Mouse (Mus musculus) thymus, adult 2 months (tissue): ENCODE data around the gene St3gal4.

Source experiments
- CTCF ChIP-seq: fragments of 200-500 bp; IDR thresholded peaks from 2 replicates; pipeline ENCODE4 v1.5.1; 2012; ENCODE audit warnings: mild to moderate bottlenecking, control low read depth, low read length, moderate library complexity, borderline replicate concordance; ENCODE audit not compliant: control insufficient read depth, poor library complexity, insufficient read depth; ENCODE audit errors: extremely low read depth
- POLR2A ChIP-seq: fragments of 200-500 bp; IDR thresholded peaks from 2 replicates; pipeline ENCODE4 v1.6.1; 2012; ENCODE audit warnings: mild to moderate bottlenecking, low read length, control low read depth, moderate library complexity; ENCODE audit not compliant: control insufficient read depth, poor library complexity, insufficient read depth; ENCODE audit errors: extremely low read depth

- TF ChIP-seq CTCF (no peak), POLR2A (no peak)
Observed at GRCm38 (mm10) chr9:35059881-35060280, 59.2 kb downstream of the St3gal4 start.
